Mouse (Mus musculus) adrenal gland, adult 18-20 months (tissue): ENCODE results near the gene Itga4. TPM values are rescaled to one million over a fixed set of nuclear protein-coding genes. Genes with fewer than 3 reads are reported as not detected.

ENCODE experiments used
- total RNA-seq, 2 experiments: library from RNA; stranded (reverse); gene quantifications; 1 replicate in 1 of 2; 2 replicates in 1 of 2; pipeline ENCODE4 v1.2.3; 2021

Gene Itga4
- total RNA-seq, 2 experiments from 2014 or later, result 2.2 to 4.9 TPM

Other genes starting within 250 kb of the Itga4 start
- not detected for gene Neurod1, start 201.3 kb downstream of the Itga4 start, total RNA-seq
- 1 to 10 TPM; 2.5 to 4.2 TPM for gene Cerkl, start 201.4 kb downstream of the Itga4 start, total RNA-seq